Mouse (Mus musculus) adipocyte (in vitro differentiated cells): ENCODE data around the gene Olfr724.
"Not testable (repeated sequence)": the region's sequence is repeated elsewhere in the genome, so short reads cannot be mapped to it uniquely, and the experiment has no call there.

ENCODE experiments used
- DNase-seq: peaks from one replicate; pipeline ENCODE4 v3.0.0-alpha.2; 2016; ENCODE audit warnings: low spot score

Gene Olfr724

GRCm38 (mm10) chr14:49963174-49963573 lies at the start of gene Olfr724:
Olfr724 (minus strand) TSS chr14:49963274.
- DNase-seq: not testable (repeated sequence)

GRCm38 (mm10) chr14:49955890-49956289 lies 7.2 kb downstream of the Olfr724 start:
- DNase-seq: no peak

- DNase-seq: not testable (repeated sequence)
Measured at GRCm38 (mm10) chr14:49931687-49932086, 31.4 kb downstream of the Olfr724 start, which contains the start of gene Olfr723. Olfr723 (minus strand) TSS chr14:49931787.
